Mouse (Mus musculus) urinary bladder, adult 2 months (tissue): ENCODE measurements around the gene Vars2. TPM values are rescaled to one million over a fixed set of nuclear protein-coding genes. Genes with fewer than 3 reads are reported as not detected.

Experiments
- DNase-seq: peaks from one replicate; pipeline ENCODE4 v3.0.0; 2022; ENCODE audit warnings: low spot score
- polyA plus RNA-seq: library from polyadenylated mRNA; depleted of rRNA; stranded (reverse); fragments of >200 nt; gene quantifications from 2 replicates; pipeline ENCODE4 v1.2.3, GENCODE M21; 2012; rRNA removed

Gene Vars2
- polyA plus RNA-seq, 1 experiment, result 21.3 TPM

- no peak for DNase-seq
These were observed 32.2 kb downstream of the Vars2 start for GRCm38 (mm10) chr17:35635202-35635601.

GRCm38 (mm10) chr17:35633992-35634391, 33.4 kb downstream of the Vars2 start:
- no peak for DNase-seq

GRCm38 (mm10) chr17:35626537-35626936, 40.9 kb downstream of the Vars2 start, which contains the start of gene Gm9573:
Gene Gm9573, minus strand, starts transcription at chr17:35626637.
- no peak for DNase-seq

GRCm38 (mm10) chr17:35617127-35617526, 50.3 kb downstream of the Vars2 start:
- DNase-seq, result no peak

Other genes starting within 250 kb of the Vars2 start
- 31.9 and 38.8 TPM in 2 replicates for gene H2-Q6, start 242.7 kb downstream of the Vars2 start, polyA plus RNA-seq
- 56.1 and 64.7 TPM in 2 replicates for gene H2-Q7, start 228.4 kb downstream of the Vars2 start, polyA plus RNA-seq
- 0.80 and 1.4 TPM in 2 replicates for gene H2-Q10, start 197.5 kb downstream of the Vars2 start, polyA plus RNA-seq
- gene Pou5f1, start 161.6 kb downstream of the Vars2 start, polyA plus RNA-seq, result not detected in 2 replicates
- 9.6 and 11.5 TPM in 2 replicates for gene Tcf19, start 150.8 kb downstream of the Vars2 start, polyA plus RNA-seq
- gene Cchcr1, start 150.5 kb downstream of the Vars2 start, polyA plus RNA-seq, result 15.3 and 16.2 TPM in 2 replicates
- gene Psors1c2, start 134.4 kb downstream of the Vars2 start, polyA plus RNA-seq, result 0.12 and 0.15 TPM in 2 replicates
- 0.56 and 1.1 TPM in 2 replicates for gene Cdsn, start 115.5 kb downstream of the Vars2 start, polyA plus RNA-seq
- not detected in 2 replicates for gene 2300002M23Rik, start 100.1 kb downstream of the Vars2 start, polyA plus RNA-seq
- not detected in 2 replicates for gene Sfta2, start 66.0 kb downstream of the Vars2 start, polyA plus RNA-seq
- not detected in 2 replicates for gene Gm9573, start 41.0 kb downstream of the Vars2 start, polyA plus RNA-seq
- 0.04 and 0.07 TPM in 2 replicates for gene Mucl3, start 23.9 kb downstream of the Vars2 start, polyA plus RNA-seq
- 19.8 and 22.4 TPM in 2 replicates for gene Gtf2h4, start 6.1 kb upstream of the Vars2 start, polyA plus RNA-seq
- gene Ddr1, start 37.0 kb upstream of the Vars2 start, polyA plus RNA-seq, result 20.2 and 28.6 TPM in 2 replicates
- 55.3 and 73.7 TPM in 2 replicates for gene Ier3, start 154.1 kb upstream of the Vars2 start, polyA plus RNA-seq
- gene Flot1, start 155.6 kb upstream of the Vars2 start, polyA plus RNA-seq, result 156 and 192 TPM in 2 replicates
- gene Tubb5, start 170.7 kb upstream of the Vars2 start, polyA plus RNA-seq, result 257 TPM in 2 replicates
- 10.4 and 14.2 TPM in 2 replicates for gene Mdc1, start 173.9 kb upstream of the Vars2 start, polyA plus RNA-seq
- gene Nrm, start 193.7 kb upstream of the Vars2 start, polyA plus RNA-seq, result 10.9 and 11.6 TPM in 2 replicates
- 55.2 and 57.5 TPM in 2 replicates for gene Ppp1r18, start 198.0 kb upstream of the Vars2 start, polyA plus RNA-seq
- 53.4 and 57.7 TPM in 2 replicates for gene Dhx16, start 212.2 kb upstream of the Vars2 start, polyA plus RNA-seq
- gene 2310061I04Rik, start 229.8 kb upstream of the Vars2 start, polyA plus RNA-seq, result 29.6 and 35.9 TPM in 2 replicates
- gene Atat1, start 242.5 kb upstream of the Vars2 start, polyA plus RNA-seq, result 45.9 and 58.8 TPM in 2 replicates
- 77.9 and 90.8 TPM in 2 replicates for gene Mrps18b, start 248.8 kb upstream of the Vars2 start, polyA plus RNA-seq
- gene Ppp1r10, start 248.8 kb upstream of the Vars2 start, polyA plus RNA-seq, result 25.8 and 26.0 TPM in 2 replicates